Mouse (Mus musculus): ENCODE data around the gene Sertad2. TPM values are rescaled to one million over a fixed set of nuclear protein-coding genes. Genes with fewer than 3 reads are reported as not detected.

Gene Sertad2
- total RNA-seq, 4 experiments from 2014 or later: 12.2 to 21.3 (median 14.4) TPM

GRCm38 (mm10) chr11:20604119-20604518 is 61.1 kb downstream of the Sertad2 start:
- no peak for DNase-seq

GRCm38 (mm10) chr11:20605613-20606012 is 62.6 kb downstream of the Sertad2 start:
- DNase-seq: no peak

GRCm38 (mm10) chr11:20608442-20608841 is 65.4 kb downstream of the Sertad2 start:
- DNase-seq: no peak

- no peak for DNase-seq
Measured at GRCm38 (mm10) chr11:20613223-20613622, 70.2 kb downstream of the Sertad2 start.

- no peak for DNase-seq
Measured at GRCm38 (mm10) chr11:20616103-20616502, 73.0 kb downstream of the Sertad2 start.

- DNase-seq: no peak
Measured at GRCm38 (mm10) chr11:20627146-20627545, 84.1 kb downstream of the Sertad2 start.

- DNase-seq: no peak
Measured at GRCm38 (mm10) chr11:20628216-20628615, 85.2 kb downstream of the Sertad2 start.

GRCm38 (mm10) chr11:20629700-20630099 is 86.6 kb downstream of the Sertad2 start:
- no peak for DNase-seq

- peak; percentile 96 for DNase-seq
Measured at GRCm38 (mm10) chr11:20631026-20631940, 88.2 kb downstream of the Sertad2 start.

- no peak for DNase-seq
Measured at GRCm38 (mm10) chr11:20631941-20632618, 89.0 kb downstream of the Sertad2 start.

GRCm38 (mm10) chr11:20632619-20632965 is 89.5 kb downstream of the Sertad2 start:
- DNase-seq: peak; percentile 42

GRCm38 (mm10) chr11:20634543-20634942 is 91.5 kb downstream of the Sertad2 start:
- DNase-seq: no peak

- no peak for DNase-seq
Measured at GRCm38 (mm10) chr11:20635646-20636045, 92.6 kb downstream of the Sertad2 start.

GRCm38 (mm10) chr11:20636114-20636513 is 93.1 kb downstream of the Sertad2 start:
- no peak for DNase-seq

- no peak for DNase-seq
Measured at GRCm38 (mm10) chr11:20637060-20637459, 94.0 kb downstream of the Sertad2 start.

GRCm38 (mm10) chr11:20638841-20639240 is 95.8 kb downstream of the Sertad2 start:
- DNase-seq: peak; percentile 38

GRCm38 (mm10) chr11:20639918-20640447 is 96.9 kb downstream of the Sertad2 start:
- DNase-seq: no peak

GRCm38 (mm10) chr11:20642321-20642720 is 99.3 kb downstream of the Sertad2 start:
- no peak for DNase-seq

- no peak for DNase-seq
Measured at GRCm38 (mm10) chr11:20643161-20643560, 100.1 kb downstream of the Sertad2 start.

- no peak for DNase-seq
Measured at GRCm38 (mm10) chr11:20644166-20644565, 101.1 kb downstream of the Sertad2 start.

GRCm38 (mm10) chr11:20644872-20645271 is 101.8 kb downstream of the Sertad2 start:
- DNase-seq: no peak

- no peak for DNase-seq
Measured at GRCm38 (mm10) chr11:20645521-20645920, 102.5 kb downstream of the Sertad2 start.

- no peak for DNase-seq
Measured at GRCm38 (mm10) chr11:20646142-20646541, 103.1 kb downstream of the Sertad2 start.
